Mouse (Mus musculus): Measurements from ENCODE around the gene Ntng1. TPM values are rescaled to one million over a fixed set of nuclear protein-coding genes. Genes with fewer than 3 reads are reported as not detected.

Gene Ntng1
- total and polyA plus RNA-seq, 3 experiments: 0.06 to 0.07 TPM; not detected in 1

DNA sequence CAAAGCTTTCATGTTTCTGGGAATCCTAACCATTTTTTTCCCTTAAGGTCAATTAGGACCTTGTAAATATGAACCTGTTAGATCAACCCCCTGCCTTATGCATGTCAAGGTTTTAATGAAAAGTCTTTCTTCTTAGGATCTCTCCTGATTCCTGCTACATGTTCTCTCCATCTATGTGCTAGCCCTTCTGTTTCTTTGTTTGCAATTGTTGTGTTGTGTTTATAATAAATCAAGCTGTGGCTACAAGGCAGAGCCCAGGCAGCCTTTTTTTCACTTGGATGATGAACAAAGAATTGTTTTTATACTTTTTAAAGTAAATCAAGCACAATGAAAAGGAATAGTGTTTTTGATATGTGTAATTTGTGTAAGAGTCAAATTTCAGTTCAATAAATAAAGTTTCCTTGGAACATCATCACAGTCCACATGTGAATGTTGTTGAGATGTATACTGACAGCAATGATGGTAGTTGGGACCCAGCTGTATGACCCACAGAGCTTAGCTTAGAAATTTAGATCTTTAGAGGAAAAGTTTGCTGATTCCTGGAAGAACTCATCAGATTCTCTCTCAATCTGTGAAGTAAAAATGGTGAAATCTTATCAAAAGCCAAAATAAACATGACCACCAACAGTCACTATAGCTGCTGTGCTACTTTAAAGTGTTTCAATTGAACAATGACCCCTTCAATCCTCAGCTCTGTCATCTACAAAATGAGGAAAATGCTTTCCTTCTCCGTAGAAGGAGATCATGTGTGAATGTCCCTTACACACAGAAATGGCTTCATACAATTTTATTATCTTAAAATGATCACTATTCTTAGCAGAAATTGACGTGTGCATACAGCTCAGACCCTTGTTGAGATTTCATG is 324.8 kb downstream of the Ntng1 start:
- no peak for DNase-seq
- Histone ChIP-seq H3K79me2 (replicated peaks; ENCODE audit: control insufficient read depth, insufficient read depth, low read length) (no peaks in the 10 kb centered on the region), H3K4me1 (ENCODE audit: control insufficient read depth, insufficient read depth, low read length) (no peaks in the 10 kb centered on the region), H3K9ac (ENCODE audit: low read depth, low read length) (no peak overlapping the region), H3K4me3 (no peak overlapping the region), H3K27ac (no peak overlapping the region), H3K36me3 (ENCODE audit: control insufficient read depth, insufficient read depth, low read length) (no peaks in the 10 kb centered on the region), H3K27me3 (ENCODE audit: control insufficient read depth, insufficient read depth, low read length) (no peaks in the 10 kb centered on the region)
- intact Hi-C loops (cut with DNase I): no loop called here
- WGBS: 61% methylated on average over 2 of the region's 2 CpGs
- TF ChIP-seq POLR2A (IDR thresholded peaks at IDR 0.05; ENCODE audit: insufficient read depth, low read depth, low read length): no peak
- TF ChIP-seq CTCF (IDR thresholded peaks at IDR 0.05): no peak
- no peak for TF ChIP-seq EP300 (IDR thresholded peaks at IDR 0.05; ENCODE audit: insufficient read depth, low read depth, low read length)

DNA sequence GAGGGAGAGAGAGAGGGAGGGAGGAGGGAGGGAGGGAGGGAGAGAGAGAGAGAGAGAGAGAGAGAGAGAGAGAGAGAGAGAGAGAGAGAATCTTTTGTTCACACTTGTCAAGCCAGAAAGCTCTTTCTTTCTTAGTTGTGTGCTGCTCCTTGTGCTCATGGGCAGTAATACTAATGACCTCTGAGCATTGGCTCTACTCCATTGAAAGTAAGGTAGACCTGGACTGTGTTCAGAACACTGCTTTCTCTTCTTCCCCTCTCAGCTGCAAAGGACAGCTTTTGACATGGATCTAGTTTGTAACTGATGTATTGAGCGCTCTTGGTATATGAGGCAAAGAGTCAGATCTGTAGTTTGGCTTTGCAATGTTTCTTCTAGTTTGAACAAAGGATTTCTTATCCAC is 334.7 kb downstream of the Ntng1 start:
- Histone ChIP-seq H3K9ac (ENCODE audit: low read depth, low read length) (no peak overlapping the region), H3K27me3 (ENCODE audit: control insufficient read depth, insufficient read depth, low read length) (no peaks in the 10 kb centered on the region), H3K36me3 (ENCODE audit: control insufficient read depth, insufficient read depth, low read length) (no peaks in the 10 kb centered on the region), H3K79me2 (replicated peaks; ENCODE audit: control insufficient read depth, insufficient read depth, low read length) (no peaks in the 10 kb centered on the region), H3K4me1 (ENCODE audit: control insufficient read depth, insufficient read depth, low read length) (no peaks in the 10 kb centered on the region), H3K27ac (no peak overlapping the region), H3K4me3 (no peak overlapping the region)
- no peak for DNase-seq
- WGBS: 77% methylated on average over 1 of the region's 1 CpGs
- intact Hi-C loops (cut with DNase I): no loop called here
- no peak for TF ChIP-seq CTCF (IDR thresholded peaks at IDR 0.05)
- TF ChIP-seq EP300 (IDR thresholded peaks at IDR 0.05; ENCODE audit: insufficient read depth, low read depth, low read length): no peak
- no peak for TF ChIP-seq POLR2A (IDR thresholded peaks at IDR 0.05; ENCODE audit: insufficient read depth, low read depth, low read length)

DNA sequence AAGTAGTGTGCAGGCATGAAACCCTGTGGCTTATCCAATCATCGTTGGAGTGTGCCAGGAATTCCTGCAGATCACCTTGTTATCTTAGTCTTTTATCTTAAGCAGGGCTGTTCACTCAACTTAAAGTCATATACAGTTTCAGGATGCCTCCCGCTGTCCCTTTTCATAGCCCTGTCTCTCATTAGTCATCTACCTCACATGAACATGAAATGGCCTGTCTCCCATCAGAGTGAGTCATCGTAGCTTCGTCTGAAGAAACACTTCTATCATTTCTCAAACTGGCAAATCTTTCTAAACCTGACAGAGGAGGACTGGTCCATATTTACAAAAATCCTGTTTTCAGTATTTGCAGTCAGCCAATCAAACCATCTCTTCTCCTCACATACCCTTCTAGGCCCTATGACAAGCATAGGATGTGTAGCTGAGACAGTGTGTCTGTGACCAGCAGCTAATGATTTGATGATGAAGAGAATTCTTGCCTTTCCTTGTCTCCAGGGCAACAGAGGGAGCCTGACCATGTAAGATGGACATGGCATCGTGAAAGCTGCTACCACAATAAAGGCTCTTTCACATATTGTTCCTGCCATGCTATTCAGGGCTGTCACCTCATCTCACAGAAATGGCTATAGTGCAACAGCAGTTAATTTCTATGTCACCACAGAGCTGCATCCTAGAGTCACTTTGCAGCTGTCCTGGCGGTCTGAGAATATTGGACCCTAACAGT is 336.4 kb downstream of the Ntng1 start:
- DNase-seq: no peak
- WGBS: 74% methylated on average over 6 of the region's 6 CpGs
- H3K4me3 ChIP-seq: no peak overlapping the region
- intact Hi-C loops (cut with DNase I): no loop called here
- no peaks in the 10 kb centered on the region for H3K4me1 ChIP-seq (ENCODE audit: control insufficient read depth, insufficient read depth, low read length)
- TF ChIP-seq POLR2A (IDR thresholded peaks at IDR 0.05; ENCODE audit: insufficient read depth, low read depth, low read length) (no peak), CTCF (IDR thresholded peaks at IDR 0.05) (no peak), EP300 (IDR thresholded peaks at IDR 0.05; ENCODE audit: insufficient read depth, low read depth, low read length) (no peak)
- H3K27me3 ChIP-seq (ENCODE audit: control insufficient read depth, insufficient read depth, low read length): no peaks in the 10 kb centered on the region
- no peak overlapping the region for H3K27ac ChIP-seq
- no peaks in the 10 kb centered on the region for H3K36me3 ChIP-seq (ENCODE audit: control insufficient read depth, insufficient read depth, low read length)
- H3K9ac ChIP-seq (ENCODE audit: low read depth, low read length): no peak overlapping the region
- H3K79me2 ChIP-seq (replicated peaks; ENCODE audit: control insufficient read depth, insufficient read depth, low read length): no peaks in the 10 kb centered on the region

DNA sequence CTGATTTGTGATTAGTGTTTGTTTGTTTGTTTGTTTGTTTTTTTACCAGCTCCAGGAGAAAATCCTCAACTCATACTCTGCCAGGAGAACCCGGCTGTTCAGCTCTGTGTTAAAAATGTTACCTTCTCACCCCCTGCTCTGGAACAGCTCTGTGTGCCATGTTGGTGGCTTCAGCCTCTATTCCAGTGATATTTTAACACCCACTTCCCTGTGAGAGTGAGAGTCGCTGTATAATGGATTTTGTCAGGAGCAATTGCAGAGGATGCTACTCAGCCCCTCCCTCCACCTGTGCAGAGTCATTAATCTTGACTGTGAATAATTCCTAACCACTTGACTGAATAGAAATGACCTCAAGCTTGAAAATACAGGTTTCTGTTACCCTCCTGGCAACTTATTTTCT is 339.7 kb downstream of the Ntng1 start:
- Histone ChIP-seq H3K79me2 (replicated peaks; ENCODE audit: control insufficient read depth, insufficient read depth, low read length) (no peaks in the 10 kb centered on the region), H3K9ac (ENCODE audit: low read depth, low read length) (no peak overlapping the region), H3K4me1 (ENCODE audit: control insufficient read depth, insufficient read depth, low read length) (no peaks in the 10 kb centered on the region), H3K27me3 (ENCODE audit: control insufficient read depth, insufficient read depth, low read length) (no peaks in the 10 kb centered on the region), H3K36me3 (ENCODE audit: control insufficient read depth, insufficient read depth, low read length) (no peaks in the 10 kb centered on the region), H3K27ac (no peak overlapping the region), H3K4me3 (no peak overlapping the region)
- DNase-seq: no peak
- intact Hi-C loops (cut with DNase I): no loop called here
- TF ChIP-seq POLR2A (IDR thresholded peaks at IDR 0.05; ENCODE audit: insufficient read depth, low read depth, low read length) (no peak), CTCF (IDR thresholded peaks at IDR 0.05) (no peak), EP300 (IDR thresholded peaks at IDR 0.05; ENCODE audit: insufficient read depth, low read depth, low read length) (no peak)
- WGBS: 72% methylated on average over 2 of the region's 2 CpGs

DNA sequence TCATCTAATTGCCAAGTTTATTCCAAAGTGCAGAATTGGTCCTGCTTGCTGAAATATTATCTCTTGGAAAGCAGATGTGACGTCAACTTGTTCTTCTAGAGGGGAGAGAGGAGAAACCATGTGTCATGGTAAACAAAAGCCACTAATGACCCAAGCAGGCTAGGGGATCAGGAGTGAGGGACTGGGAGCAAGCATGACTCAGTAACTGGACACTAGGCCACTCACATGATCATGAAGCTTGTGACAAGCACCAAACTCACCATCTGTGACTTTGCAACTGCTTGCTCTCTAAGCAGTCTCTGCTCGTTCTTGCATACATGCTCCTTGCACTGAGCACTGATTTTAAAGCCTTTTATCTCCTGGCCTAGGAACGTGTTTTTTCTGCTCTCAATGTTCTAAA is 340.2 kb downstream of the Ntng1 start:
- intact Hi-C loops (cut with DNase I): no loop called here
- TF ChIP-seq EP300 (IDR thresholded peaks at IDR 0.05; ENCODE audit: insufficient read depth, low read depth, low read length) (no peak), CTCF (IDR thresholded peaks at IDR 0.05) (no peak), POLR2A (IDR thresholded peaks at IDR 0.05; ENCODE audit: insufficient read depth, low read depth, low read length) (no peak)
- no peaks in the 10 kb centered on the region for H3K4me1 ChIP-seq (ENCODE audit: control insufficient read depth, insufficient read depth, low read length)
- no peaks in the 10 kb centered on the region for H3K79me2 ChIP-seq (replicated peaks; ENCODE audit: control insufficient read depth, insufficient read depth, low read length)
- 42% methylated on average over 3 of the region's 3 CpGs for WGBS
- H3K9ac ChIP-seq (ENCODE audit: low read depth, low read length): no peak overlapping the region
- no peaks in the 10 kb centered on the region for H3K36me3 ChIP-seq (ENCODE audit: control insufficient read depth, insufficient read depth, low read length)
- H3K27me3 ChIP-seq (ENCODE audit: control insufficient read depth, insufficient read depth, low read length): no peaks in the 10 kb centered on the region
- DNase-seq: no peak
- H3K4me3 ChIP-seq: no peak overlapping the region
- H3K27ac ChIP-seq: no peak overlapping the region

DNA sequence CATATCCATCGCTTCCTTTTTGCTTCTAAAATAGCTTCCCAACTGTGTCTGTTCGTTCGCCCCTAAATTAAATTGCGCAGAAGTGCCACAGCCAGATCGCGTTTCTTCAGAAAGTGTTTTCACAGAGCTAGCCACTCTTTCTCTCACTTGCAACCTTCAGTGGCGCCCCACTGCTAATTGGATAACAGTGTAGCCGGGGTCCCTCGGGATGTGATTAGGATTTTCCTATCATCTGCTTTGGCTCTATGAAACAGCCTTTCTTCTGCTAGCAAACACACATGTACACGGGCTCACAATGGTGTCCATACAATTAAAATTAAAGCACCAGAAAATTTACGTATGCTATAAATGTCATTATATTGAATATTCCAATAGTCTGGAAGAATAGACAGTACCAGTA is 346.5 kb downstream of the Ntng1 start:
- Histone ChIP-seq H3K27ac (no peak overlapping the region), H3K36me3 (ENCODE audit: control insufficient read depth, insufficient read depth, low read length) (no peaks in the 10 kb centered on the region), H3K4me1 (ENCODE audit: control insufficient read depth, insufficient read depth, low read length) (no peaks in the 10 kb centered on the region), H3K9ac (ENCODE audit: low read depth, low read length) (no peak overlapping the region), H3K79me2 (replicated peaks; ENCODE audit: control insufficient read depth, insufficient read depth, low read length) (no peaks in the 10 kb centered on the region), H3K27me3 (ENCODE audit: control insufficient read depth, insufficient read depth, low read length) (no peaks in the 10 kb centered on the region), H3K4me3 (no peak overlapping the region)
- intact Hi-C loops (cut with DNase I): no loop called here
- 74% methylated on average over 11 of the region's 11 CpGs for WGBS
- no peak for DNase-seq
- TF ChIP-seq POLR2A (IDR thresholded peaks at IDR 0.05; ENCODE audit: insufficient read depth, low read depth, low read length) (no peak), EP300 (IDR thresholded peaks at IDR 0.05; ENCODE audit: insufficient read depth, low read depth, low read length) (no peak), CTCF (IDR thresholded peaks at IDR 0.05) (no peak)

All from heart, adult 2 months (tissue).